Mouse (Mus musculus): ENCODE measurements around the gene Astn2. TPM values are rescaled to one million over a fixed set of nuclear protein-coding genes. Genes with fewer than 3 reads are reported as not detected.

Astn2 gene
- polyA plus RNA-seq, 1 experiment from 2014 or later, result 0.69 TPM

GRCm38 (mm10) chr4:66403708-66404200 is 657 bp downstream of the Astn2 start:
- TF ChIP-seq CTCF (IDR thresholded peaks at IDR 0.05), result no peak
- TF ChIP-seq EP300 (IDR thresholded peaks at IDR 0.05), result no peak
- WGBS, result 0% methylated on average over 37 of the region's 51 CpGs
- Histone ChIP-seq H3K9me3 (ENCODE audit: low read length) (no peaks in the 10 kb centered on the region), H3K9ac (replicated peaks; ENCODE audit: low read depth) (no peak overlapping the region), H3K27ac (ENCODE audit: low read length) (no peak overlapping the region), H3K36me3 (ENCODE audit: insufficient read depth, low read length) (no peaks in the 10 kb centered on the region), H3K4me1 (ENCODE audit: insufficient read depth, low read depth, low read length) (no peaks in the 10 kb centered on the region; the same call in 1 of the 2 replicates), H3K4me3 (ENCODE audit: low read depth, low read length) (peak overlapping the region; percentile 51), H3K4me2 (replicated peaks; ENCODE audit: low read depth, low read length) (peak overlapping the region; percentile 81), H3K27me3 (replicated peaks; ENCODE audit: insufficient read depth, low read length) (peaks cover 18% of the 10 kb centered on the region)
- no peak for DNase-seq (ENCODE audit: low spot score)
- ATAC-seq, result peak; percentile 17; the same call in 1 of the 2 replicates

DNA sequence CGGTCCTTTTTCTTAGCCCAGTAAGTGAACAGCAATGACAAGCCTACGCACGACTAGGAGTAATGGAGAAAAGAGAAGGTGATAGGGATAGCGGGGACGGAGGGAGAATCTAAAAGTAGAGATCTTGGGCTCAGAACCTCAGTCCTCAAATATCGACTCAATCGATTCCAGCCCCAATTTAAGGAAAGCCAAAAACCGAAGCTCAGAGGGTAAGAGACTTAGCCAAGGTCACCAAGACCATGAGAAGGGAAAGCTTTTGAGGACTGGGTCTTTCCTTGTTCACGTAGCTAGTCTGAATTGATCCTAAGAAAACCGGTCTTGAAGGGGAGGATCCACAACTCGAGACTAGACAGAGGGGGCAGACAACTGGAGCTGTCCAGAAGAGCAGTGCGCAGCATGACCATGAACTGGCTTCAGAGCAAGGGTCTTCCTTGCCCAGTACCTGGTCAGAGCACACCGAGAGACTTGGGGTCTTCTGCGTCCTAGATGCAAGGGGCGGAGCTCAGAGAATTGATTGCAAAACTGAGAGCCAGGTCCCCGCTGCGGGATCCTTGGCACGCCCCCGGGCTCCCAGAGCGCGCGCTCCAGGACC is 1.2 kb downstream of the Astn2 start:
- H3K27me3 ChIP-seq (replicated peaks; ENCODE audit: insufficient read depth, low read length), result peaks cover 18% of the 10 kb centered on the region
- WGBS, result under 1% methylated on average over 22 of the region's 22 CpGs

GRCm38 (mm10) chr4:66402611-66403010 is 1.8 kb downstream of the Astn2 start:
- DNase-seq (ENCODE audit: low spot score), result peak; percentile 24
- no peak overlapping the region for H3K9ac ChIP-seq (replicated peaks; ENCODE audit: low read depth)
- TF ChIP-seq EP300 (IDR thresholded peaks at IDR 0.05) (no peak), CTCF (IDR thresholded peaks at IDR 0.05) (no peak)

More for the DNA sequence above, 1.2 kb downstream of the Astn2 start:
- no peak for ATAC-seq
- Histone ChIP-seq H3K27ac (ENCODE audit: low read length) (no peak overlapping the region), H3K9me3 (ENCODE audit: low read length) (no peaks in the 10 kb centered on the region), H3K9ac (replicated peaks; ENCODE audit: low read depth) (no peak overlapping the region), H3K36me3 (ENCODE audit: insufficient read depth, low read length) (no peaks in the 10 kb centered on the region), H3K4me1 (ENCODE audit: insufficient read depth, low read depth, low read length) (no peaks in the 10 kb centered on the region; the same call in 1 of the 2 replicates), H3K4me3 (ENCODE audit: low read depth, low read length) (peak overlapping the region; percentile 51), H3K4me2 (replicated peaks; ENCODE audit: low read depth, low read length) (peak overlapping the region; percentile 81)
- DNase-seq (ENCODE audit: low spot score), result no peak
- TF ChIP-seq CTCF (IDR thresholded peaks at IDR 0.05) (no peak), EP300 (IDR thresholded peaks at IDR 0.05) (no peak)

GRCm38 (mm10) chr4:66401186-66401681 is 3.2 kb downstream of the Astn2 start:
- TF ChIP-seq CTCF (IDR thresholded peaks at IDR 0.05) (peak; percentile 60), EP300 (IDR thresholded peaks at IDR 0.05) (no peak)
- H3K4me2 ChIP-seq (replicated peaks; ENCODE audit: low read depth, low read length), result no peak overlapping the region
- WGBS, result 15% methylated on average over 8 of the region's 8 CpGs
- H3K4me1 ChIP-seq (ENCODE audit: insufficient read depth, low read depth, low read length), result no peaks in the 10 kb centered on the region; the same call in 1 of the 2 replicates
- no peak overlapping the region for H3K27ac ChIP-seq (ENCODE audit: low read length)
- no peak overlapping the region for H3K4me3 ChIP-seq (ENCODE audit: low read depth, low read length)
- ATAC-seq (no peak), DNase-seq (ENCODE audit: low spot score) (no peak)
- peaks cover 18% of the 10 kb centered on the region for H3K27me3 ChIP-seq (replicated peaks; ENCODE audit: insufficient read depth, low read length)
- H3K9ac ChIP-seq (replicated peaks; ENCODE audit: low read depth), result no peak overlapping the region
- H3K36me3 ChIP-seq (ENCODE audit: insufficient read depth, low read length), result no peaks in the 10 kb centered on the region
- H3K9me3 ChIP-seq (ENCODE audit: low read length), result no peaks in the 10 kb centered on the region

More at GRCm38 (mm10) chr4:66402611-66403010, 1.8 kb downstream of the Astn2 start:
- peak overlapping the region; percentile 81 for H3K4me2 ChIP-seq (replicated peaks; ENCODE audit: low read depth, low read length)
- peak overlapping the region; percentile 51 for H3K4me3 ChIP-seq (ENCODE audit: low read depth, low read length)
- H3K36me3 ChIP-seq (ENCODE audit: insufficient read depth, low read length), result no peaks in the 10 kb centered on the region
- WGBS, result under 1% methylated on average over 23 of the region's 24 CpGs
- no peak for ATAC-seq
- H3K4me1 ChIP-seq (ENCODE audit: insufficient read depth, low read depth, low read length), result no peaks in the 10 kb centered on the region; the same call in 1 of the 2 replicates
- H3K27ac ChIP-seq (ENCODE audit: low read length), result no peak overlapping the region
- peaks cover 18% of the 10 kb centered on the region for H3K27me3 ChIP-seq (replicated peaks; ENCODE audit: insufficient read depth, low read length)
- no peaks in the 10 kb centered on the region for H3K9me3 ChIP-seq (ENCODE audit: low read length)

- no peak overlapping the region for H3K27ac ChIP-seq (ENCODE audit: low read length)
- 42% methylated on average over 4 of the region's 4 CpGs for WGBS
- peaks cover 18% of the 10 kb centered on the region for H3K27me3 ChIP-seq (replicated peaks; ENCODE audit: insufficient read depth, low read length)
- DNase-seq (ENCODE audit: low spot score), result no peak
- H3K9ac ChIP-seq (replicated peaks; ENCODE audit: low read depth), result no peak overlapping the region
- H3K4me3 ChIP-seq (ENCODE audit: low read depth, low read length), result no peak overlapping the region
- H3K9me3 ChIP-seq (ENCODE audit: low read length), result no peaks in the 10 kb centered on the region
- no peak overlapping the region for H3K4me2 ChIP-seq (replicated peaks; ENCODE audit: low read depth, low read length)
- no peaks in the 10 kb centered on the region for H3K36me3 ChIP-seq (ENCODE audit: insufficient read depth, low read length)
- no peak for TF ChIP-seq EP300 (IDR thresholded peaks at IDR 0.05)
- no peak for TF ChIP-seq CTCF (IDR thresholded peaks at IDR 0.05)
- ATAC-seq, result no peak
- no peaks in the 10 kb centered on the region; the same call in 1 of the 2 replicates for H3K4me1 ChIP-seq (ENCODE audit: insufficient read depth, low read depth, low read length)
These were observed 5.3 kb downstream of the Astn2 start for GRCm38 (mm10) chr4:66399066-66399465.

GRCm38 (mm10) chr4:66397216-66397615 is 7.2 kb downstream of the Astn2 start:
- H3K4me2 ChIP-seq (replicated peaks; ENCODE audit: low read depth, low read length), result no peak overlapping the region
- H3K36me3 ChIP-seq (ENCODE audit: insufficient read depth, low read length), result no peaks in the 10 kb centered on the region
- TF ChIP-seq CTCF (IDR thresholded peaks at IDR 0.05), result no peak
- 0 out of 2 replicates have a peak, but pooled peaks cover 3% of the 10 kb centered on the region for H3K27me3 ChIP-seq (replicated peaks; ENCODE audit: insufficient read depth, low read length)
- H3K9ac ChIP-seq (replicated peaks; ENCODE audit: low read depth), result no peak overlapping the region
- no peaks in the 10 kb centered on the region for H3K9me3 ChIP-seq (ENCODE audit: low read length)
- H3K27ac ChIP-seq (ENCODE audit: low read length), result no peak overlapping the region
- H3K4me3 ChIP-seq (ENCODE audit: low read depth, low read length), result no peak overlapping the region
- ATAC-seq (no peak), DNase-seq (ENCODE audit: low spot score) (no peak)
- H3K4me1 ChIP-seq (ENCODE audit: insufficient read depth, low read depth, low read length), result no peaks in the 10 kb centered on the region
